Mouse (Mus musculus) liver, embryonic 13.5 days (tissue): ENCODE measurements around the gene Pgam2. TPM values are rescaled to one million over a fixed set of nuclear protein-coding genes. Genes with fewer than 3 reads are reported as not detected.

Experiments used
- ATAC-seq: fragments of 200-750 bp; cut with Nextera tagmentation; 2 replicates; pipeline ENCODE4 v1.8.0; 2017; ENCODE audit warnings: low read depth, mild to moderate bottlenecking, moderate number of reproducible peaks, moderate library complexity
- DNase-seq: peaks from one replicate; pipeline ENCODE4 v3.0.0; 2022
- H3K27ac ChIP-seq: fragments of 300-500 bp; sonication (generic); 2 replicates; pipeline ENCODE4 v1.5.1; 2015; ENCODE audit warnings: moderate library complexity, mild to moderate bottlenecking, inconsistent platforms
- H3K27me3 ChIP-seq: fragments of 300-500 bp; sonication (generic); 2 replicates; pipeline ENCODE4 v1.6.1; 2015; ENCODE audit warnings: mild to moderate bottlenecking, inconsistent platforms
- H3K36me3 ChIP-seq: fragments of 300-500 bp; sonication (generic); 2 replicates; pipeline ENCODE4 v1.6.1; 2015; ENCODE audit warnings: mild to moderate bottlenecking, inconsistent platforms
- H3K4me1 ChIP-seq: fragments of 300-500 bp; sonication (generic); replicated peaks from 2 replicates; pipeline ENCODE4 v1.6.1; 2015; ENCODE audit warnings: inconsistent platforms
- H3K4me2 ChIP-seq: fragments of 300-500 bp; sonication (generic); 2 replicates; pipeline ENCODE4 v1.6.1; 2015; ENCODE audit warnings: inconsistent platforms, mild to moderate bottlenecking, moderate library complexity
- H3K4me3 ChIP-seq: fragments of 300-500 bp; sonication (generic); replicated peaks from 2 replicates; pipeline ENCODE4 v1.5.1; 2015; ENCODE audit warnings: mild to moderate bottlenecking, inconsistent platforms
- H3K9ac ChIP-seq: fragments of 300-500 bp; sonication (generic); 2 replicates; pipeline ENCODE4 v1.6.1; 2015; ENCODE audit warnings: mild to moderate bottlenecking, inconsistent platforms
- H3K9me3 ChIP-seq: fragments of 300-500 bp; sonication (generic); replicated peaks from 2 replicates; pipeline ENCODE4 v1.6.1; 2016; ENCODE audit warnings: inconsistent platforms
- WGBS: fragments of 180-500 bp; shearing (Covaris S2); methylation state at CpG from one replicate; pipeline ENCODE4 v1.1.7; 2015; ENCODE audit not compliant: insufficient replicate concordance; 5-methylcytosine and 5-hydroxymethylcytosine counted together
- polyA plus RNA-seq: library from polyadenylated mRNA; unstranded; fragments of >200 nt; fragmentation: Nextera tagmentation; extraction: Ambion mirVana; gene quantifications from 2 replicates; pipeline ENCODE4 v1.2.1, GENCODE M21; 2015

Pgam2 gene
- polyA plus RNA-seq, 1 experiment from 2014 or later = 1.7 TPM

DNA sequence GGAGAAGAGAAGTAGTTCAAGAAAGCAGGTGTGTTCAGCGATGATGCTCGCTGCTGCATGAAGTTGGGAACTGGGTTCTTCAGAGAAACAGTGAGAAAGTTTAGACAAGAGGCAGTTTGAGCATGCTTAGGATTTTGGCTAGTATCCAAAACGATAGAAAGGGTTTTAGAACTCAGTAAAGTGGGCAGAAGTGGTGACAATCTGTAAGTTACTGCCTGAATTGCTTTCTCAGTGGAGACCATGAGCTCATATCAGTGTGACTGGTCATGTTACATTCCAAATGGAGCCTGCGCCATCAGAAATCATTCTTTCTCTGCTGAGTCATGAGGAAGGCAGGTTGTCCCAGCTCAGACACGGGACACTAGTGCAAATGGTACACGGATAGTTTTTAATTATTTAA lies 37.5 kb downstream of the Pgam2 start:
- H3K4me3 ChIP-seq = no peak overlapping the region
- H3K4me2 ChIP-seq = no peak overlapping the region
- H3K9me3 ChIP-seq = no peaks in the 10 kb centered on the region
- peaks cover 16% of the 10 kb centered on the region for H3K4me1 ChIP-seq
- ATAC-seq (no peak), DNase-seq (no peak)
- H3K9ac ChIP-seq = no peak overlapping the region
- peaks cover 16% of the 10 kb centered on the region for H3K36me3 ChIP-seq
- H3K27me3 ChIP-seq = no peaks in the 10 kb centered on the region
- 73% methylated on average over 6 of the region's 6 CpGs for WGBS
- no peak overlapping the region for H3K27ac ChIP-seq

DNA sequence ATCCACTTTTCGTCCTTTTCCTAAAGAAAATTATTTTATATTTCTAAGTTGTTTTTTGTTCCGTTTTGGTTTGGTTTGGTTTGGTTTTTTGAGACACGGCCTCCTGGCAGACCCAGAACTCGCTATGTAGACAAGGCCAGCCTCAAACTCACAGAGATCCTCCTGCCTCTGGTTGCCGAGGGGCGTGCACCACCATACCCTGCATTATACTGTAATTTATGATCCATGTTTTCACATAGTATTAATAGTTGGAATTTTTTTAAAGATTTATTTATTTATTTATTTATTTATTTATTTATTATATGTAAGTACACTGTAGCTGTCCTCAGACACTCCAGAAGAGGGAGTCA lies 40.9 kb downstream of the Pgam2 start:
- Histone ChIP-seq H3K4me1 (peaks cover 34% of the 10 kb centered on the region), H3K9ac (peak overlapping the region; percentile 87), H3K27me3 (no peaks in the 10 kb centered on the region), H3K27ac (peak overlapping the region; percentile 93), H3K4me3 (peak overlapping the region; percentile 82), H3K9me3 (no peaks in the 10 kb centered on the region), H3K36me3 (peaks cover 4% of the 10 kb centered on the region), H3K4me2 (peak overlapping the region; percentile 89)
- WGBS = 7% methylated on average over 6 of the region's 6 CpGs
- DNase-seq = no peak
- no peak for ATAC-seq

DNA sequence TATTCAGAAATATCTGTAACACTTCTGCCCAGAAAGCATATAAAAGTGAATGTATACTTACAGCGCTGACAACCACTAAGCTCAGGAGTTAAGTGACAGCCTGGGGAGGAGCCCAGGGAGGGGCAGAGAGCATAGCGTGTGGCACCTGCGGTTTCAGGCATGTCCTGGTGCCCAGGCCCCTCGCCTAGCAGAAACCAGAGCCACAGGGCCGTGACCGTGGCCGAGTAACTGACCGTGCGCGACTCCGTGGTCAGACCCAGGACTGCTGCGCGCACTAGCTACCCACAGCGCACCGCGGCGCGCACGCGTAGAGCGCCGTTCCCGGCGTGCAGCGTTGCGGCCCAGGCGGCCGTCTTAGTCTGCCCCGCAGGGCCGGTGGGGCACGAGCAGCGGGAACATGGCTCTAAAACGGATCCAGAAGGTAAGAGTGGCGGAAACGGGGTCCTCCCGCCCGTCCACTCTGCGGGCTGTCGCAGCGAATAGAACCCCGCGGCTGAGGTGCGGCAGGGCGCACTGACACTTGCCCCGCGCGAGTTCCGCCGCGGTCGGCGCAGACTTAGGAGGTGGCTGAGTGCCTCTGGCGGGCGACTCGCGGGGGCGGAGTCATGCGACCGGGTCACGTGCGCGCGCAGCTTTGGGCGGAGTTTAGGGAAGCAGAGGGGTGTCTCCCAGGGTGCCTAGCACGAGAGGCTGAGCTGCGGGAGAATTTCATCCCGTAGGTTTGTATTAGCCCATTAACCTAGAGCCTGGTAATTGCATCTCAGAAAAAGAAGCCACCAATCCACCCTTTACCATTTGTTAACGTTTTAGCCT lies 41.5 kb downstream of the Pgam2 start, which contains the start of gene Urgcp:
Gene Urgcp (minus strand): TSS at position 557 of the 813 bp plus-strand sequence.
- no peaks in the 10 kb centered on the region for H3K27me3 ChIP-seq
- peak within 1 kb of the TSS; percentile 93 for H3K27ac ChIP-seq
- ATAC-seq (peak; percentile 97), DNase-seq (peak; percentile 80)
- H3K4me3 ChIP-seq = peak within 1 kb of the TSS; percentile 82
- H3K9ac ChIP-seq = peak within 1 kb of the TSS; percentile 87
- peaks cover 34% of the 10 kb centered on the region for H3K4me1 ChIP-seq
- peak within 1 kb of the TSS; percentile 89 for H3K4me2 ChIP-seq
- WGBS = under 1% methylated on average over 68 of the region's 68 CpGs
- no peaks in the 10 kb centered on the region for H3K9me3 ChIP-seq
- peaks cover 8% of the 10 kb centered on the region for H3K36me3 ChIP-seq

DNA sequence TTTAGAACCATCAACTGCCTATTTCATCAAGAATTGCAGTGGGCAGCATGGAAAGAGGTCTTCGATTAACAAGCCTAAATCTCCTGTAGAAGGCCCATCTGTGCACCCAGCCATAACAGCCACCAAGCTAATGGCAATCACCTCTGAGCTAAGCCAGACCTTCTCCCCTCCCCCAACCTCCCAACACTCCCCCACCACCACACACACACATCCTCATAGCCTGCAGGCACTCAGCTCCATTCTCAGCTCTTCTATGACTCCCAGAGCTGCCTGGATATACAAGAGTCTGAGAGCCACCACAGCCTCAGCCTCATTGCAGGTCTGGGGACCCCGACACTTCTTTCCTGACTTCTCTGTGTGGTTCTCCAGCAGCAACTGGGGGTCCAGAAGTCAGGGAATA lies 49.8 kb downstream of the Pgam2 start:
- H3K4me3 ChIP-seq = no peak overlapping the region
- H3K4me1 ChIP-seq = peaks cover 4% of the 10 kb centered on the region; the same call in 1 of the 2 replicates
- no peak overlapping the region for H3K9ac ChIP-seq
- H3K36me3 ChIP-seq = peaks cover 24% of the 10 kb centered on the region
- no peak for ATAC-seq
- H3K27me3 ChIP-seq = no peaks in the 10 kb centered on the region
- no peak overlapping the region for H3K27ac ChIP-seq
- H3K4me2 ChIP-seq = no peak overlapping the region
- 74% methylated on average over 2 of the region's 2 CpGs for WGBS
- 0 out of 2 replicates have a peak, but pooled peaks cover 6% of the 10 kb centered on the region for H3K9me3 ChIP-seq
- DNase-seq = no peak

Other genes with a start within 250 kb of the Pgam2 start
- 1.1 and 1.5 TPM in 2 replicates for gene Ankrd36, start 234.0 kb downstream of the Pgam2 start, polyA plus RNA-seq
- 122 and 135 TPM in 2 replicates for gene Mrps24, start 88.1 kb downstream of the Pgam2 start, polyA plus RNA-seq
- 9.4 and 10.0 TPM in 2 replicates for gene Urgcp, start 41.4 kb downstream of the Pgam2 start, polyA plus RNA-seq
- 57.5 and 64.4 TPM in 2 replicates for gene Dbnl, start 15.2 kb downstream of the Pgam2 start, polyA plus RNA-seq
- 2.0 and 2.2 TPM in 2 replicates for gene Polm, start 34.3 kb upstream of the Pgam2 start, polyA plus RNA-seq
- gene Aebp1, start 58.2 kb upstream of the Pgam2 start, polyA plus RNA-seq = 5.9 and 6.5 TPM in 2 replicates
- gene Pold2, start 74.6 kb upstream of the Pgam2 start, polyA plus RNA-seq = 86.1 and 90.7 TPM in 2 replicates
- gene Myl7, start 95.0 kb upstream of the Pgam2 start, polyA plus RNA-seq = 9.9 and 14.3 TPM in 2 replicates
- gene Gck, start 146.3 kb upstream of the Pgam2 start, polyA plus RNA-seq = 0.30 and 0.31 TPM in 2 replicates
- gene Ykt6, start 152.0 kb upstream of the Pgam2 start, polyA plus RNA-seq = 22.4 and 23.6 TPM in 2 replicates